Mouse (Mus musculus): ENCODE data around the gene Lmntd1.

DNA sequence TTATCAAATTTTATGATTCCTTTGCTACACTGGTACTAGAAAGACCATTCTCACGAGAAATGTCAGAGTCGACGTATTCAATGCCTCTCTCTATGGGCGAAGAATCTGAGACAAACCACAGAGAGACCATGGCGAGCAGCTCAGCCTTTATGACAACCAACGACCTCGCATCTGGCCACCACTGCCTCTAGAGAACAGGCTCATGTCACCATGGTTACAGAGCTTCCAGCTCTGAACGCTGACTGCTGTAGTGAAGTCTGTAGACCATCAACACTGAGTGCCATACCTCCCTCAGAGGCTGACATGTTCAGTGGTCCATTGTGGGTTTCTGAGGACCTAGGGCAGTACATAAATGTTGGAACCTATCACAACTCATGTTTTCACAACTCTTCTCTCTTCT is 180.2 kb downstream of the Lmntd1 start:
- TF ChIP-seq CTCF (conservative IDR thresholded peaks at IDR 0.05 in 1 of 2, IDR thresholded peaks at IDR 0.05 in 1 of 2; ENCODE audit: low read depth in 2 of 2, low read length in 2 of 2), result no peak
- TF ChIP-seq CHD2 (IDR thresholded peaks at IDR 0.05; ENCODE audit: low read length), result no peak
- no peak for TF ChIP-seq ZKSCAN1 (IDR thresholded peaks at IDR 0.05; ENCODE audit: borderline replicate concordance, low read depth, low read length)
- TF ChIP-seq POLR2AphosphoS2 (IDR thresholded peaks at IDR 0.05; ENCODE audit: low read depth, low read length), result no peak
- no peak for TF ChIP-seq POLR2A (IDR thresholded peaks at IDR 0.05; ENCODE audit: low read depth, low read length)
- TF ChIP-seq EP300 (IDR thresholded peaks at IDR 0.05; ENCODE audit: low read length), result no peak
- TF ChIP-seq ZMIZ1 (IDR thresholded peaks at IDR 0.05; ENCODE audit: low read depth, low read length), result no peak
- no peak for TF ChIP-seq GABPA (IDR thresholded peaks at IDR 0.05; ENCODE audit: insufficient replicate concordance, low read depth, low read length)
- no peak for TF ChIP-seq MAFK (IDR thresholded peaks at IDR 0.05; ENCODE audit: insufficient replicate concordance, low read length)

All from CH12.LX (cell line).